Mouse (Mus musculus) ES-Bruce4 (cell line): Measurements from ENCODE around the gene Garnl3.

Source experiments
- CTCF ChIP-seq: IDR thresholded peaks from one replicate; pipeline ENCODE4 v1.8.1; 2011; ENCODE audit warnings: low read depth, low read length
- POLR2A ChIP-seq: IDR thresholded peaks from one replicate; pipeline ENCODE4 v1.8.1; 2011; ENCODE audit warnings: low read length; ENCODE audit not compliant: insufficient read depth

- TF ChIP-seq CTCF = no peak
- TF ChIP-seq POLR2A = peak; percentile 1
Measured at GRCm38 (mm10) chr2:32962062-32962874, 169.2 kb downstream of the Garnl3 start.
